Mouse (Mus musculus) gastrocnemius, postnatal 4 days (tissue): ENCODE results near the gene Gm5089. TPM values are rescaled to one million over a fixed set of nuclear protein-coding genes. Genes with fewer than 3 reads are reported as not detected.
A peak's percentile ranks its signal among the peaks of the same experiment; 100 is the strongest.

Experiments
- DNase-seq, 2 experiments: peaks; one replicate each; pipeline ENCODE4 v3.0.0; 2021 to 2022; ENCODE audit warnings: low spot score in 2 of 2, mixed read lengths in 2 of 2
- long read RNA-seq, 2 experiments: library from polyadenylated mRNA; stranded (forward); transcript quantifications; one replicate each; pipeline ENCODE4 v2.0.0; 2021
- total RNA-seq, 2 experiments: library from RNA; stranded (reverse); gene quantifications; 2 replicates each; pipeline ENCODE4 v1.2.3; 2021

Gm5089 gene
- not detected for total RNA-seq
- long read RNA-seq, experiment 1 = 0 reads
- long read RNA-seq, experiment 2 = 0 reads

DNA sequence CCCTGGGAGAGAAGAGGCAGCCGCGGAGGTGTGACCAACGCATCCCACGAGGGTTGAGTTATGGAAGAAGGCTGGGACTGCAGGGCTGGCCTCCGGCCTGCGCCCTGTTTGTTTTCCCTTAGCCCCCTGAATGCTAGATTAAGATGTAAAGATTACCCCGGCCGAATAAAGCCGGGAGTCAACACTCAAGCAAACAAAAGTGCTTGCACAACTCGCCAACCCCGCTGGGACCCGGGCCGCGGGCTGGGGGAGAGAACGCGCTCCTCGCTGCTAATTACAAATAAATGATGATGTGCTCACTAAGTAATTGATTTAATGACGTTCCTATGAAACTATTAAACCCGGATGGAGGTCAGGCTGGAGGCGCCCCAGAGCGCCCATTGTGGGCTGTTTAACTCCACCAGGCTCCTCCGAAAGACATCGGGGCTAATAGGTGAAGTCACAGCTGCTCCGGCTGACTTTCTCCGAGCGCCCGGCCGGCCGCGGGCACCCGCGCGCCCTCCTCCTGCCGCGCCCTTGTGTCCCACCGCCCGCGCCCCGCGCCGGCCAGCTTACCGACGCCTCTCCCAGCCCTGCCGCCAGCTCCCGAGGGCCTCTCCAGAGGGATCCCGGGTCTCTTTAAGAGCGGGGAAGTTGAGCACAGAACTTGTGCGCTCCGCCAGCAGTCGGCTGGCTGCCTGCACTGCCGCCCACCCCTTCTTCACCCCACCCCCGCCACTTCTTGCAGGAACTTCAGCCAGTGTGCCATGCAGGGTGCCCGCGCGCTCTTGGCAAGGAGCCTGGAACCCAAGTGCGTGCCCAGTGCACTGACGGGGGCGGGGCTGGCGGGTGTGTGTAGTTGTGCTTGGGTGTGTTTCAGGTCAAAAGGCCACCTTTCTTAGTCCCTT, at the start of gene Gm5089:
TSS of gene Gm5089 (minus strand) at position 620 of the 887 bp plus-strand sequence.
- no peak for DNase-seq

DNA sequence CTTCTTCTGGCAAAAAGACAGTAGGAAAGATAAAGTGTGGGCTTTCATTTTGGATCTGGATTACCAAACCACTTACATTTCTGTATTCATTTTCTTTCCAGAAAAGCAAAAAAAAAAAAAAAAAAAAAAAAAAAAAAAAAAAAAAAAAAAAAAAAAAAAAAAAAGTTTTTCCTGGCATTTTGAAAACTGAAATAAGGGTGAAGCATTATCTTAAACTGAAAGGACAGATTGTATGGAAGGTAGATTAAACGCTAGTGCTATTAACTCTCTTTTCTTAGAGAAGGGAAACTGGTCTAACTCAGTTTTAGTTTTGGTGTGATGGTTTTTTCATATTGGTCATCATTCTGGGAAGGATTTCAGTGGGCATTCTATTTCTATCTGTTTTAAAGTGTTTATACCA, 41.1 kb upstream of the Gm5089 start:
- DNase-seq = no peak

DNA sequence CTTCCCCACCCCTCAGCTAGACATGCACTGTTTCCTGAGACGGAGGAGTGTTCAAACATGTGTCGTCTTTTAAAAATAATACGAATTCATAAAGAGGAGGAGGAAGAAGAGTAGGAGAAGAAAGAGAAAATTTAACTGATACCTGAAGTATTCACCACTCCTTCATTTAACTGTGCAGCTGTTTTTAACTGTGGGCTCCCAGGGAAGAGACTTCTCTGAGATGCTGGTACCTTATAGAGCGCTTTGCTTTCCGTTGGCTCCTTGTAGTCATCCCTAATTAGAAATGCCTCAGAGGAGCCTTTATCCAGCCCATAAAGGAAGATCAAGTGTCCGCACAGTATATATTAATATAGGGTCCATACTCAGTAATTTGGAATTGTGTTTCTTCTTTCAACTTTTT, 40.6 kb upstream of the Gm5089 start:
- DNase-seq = no peak

DNA sequence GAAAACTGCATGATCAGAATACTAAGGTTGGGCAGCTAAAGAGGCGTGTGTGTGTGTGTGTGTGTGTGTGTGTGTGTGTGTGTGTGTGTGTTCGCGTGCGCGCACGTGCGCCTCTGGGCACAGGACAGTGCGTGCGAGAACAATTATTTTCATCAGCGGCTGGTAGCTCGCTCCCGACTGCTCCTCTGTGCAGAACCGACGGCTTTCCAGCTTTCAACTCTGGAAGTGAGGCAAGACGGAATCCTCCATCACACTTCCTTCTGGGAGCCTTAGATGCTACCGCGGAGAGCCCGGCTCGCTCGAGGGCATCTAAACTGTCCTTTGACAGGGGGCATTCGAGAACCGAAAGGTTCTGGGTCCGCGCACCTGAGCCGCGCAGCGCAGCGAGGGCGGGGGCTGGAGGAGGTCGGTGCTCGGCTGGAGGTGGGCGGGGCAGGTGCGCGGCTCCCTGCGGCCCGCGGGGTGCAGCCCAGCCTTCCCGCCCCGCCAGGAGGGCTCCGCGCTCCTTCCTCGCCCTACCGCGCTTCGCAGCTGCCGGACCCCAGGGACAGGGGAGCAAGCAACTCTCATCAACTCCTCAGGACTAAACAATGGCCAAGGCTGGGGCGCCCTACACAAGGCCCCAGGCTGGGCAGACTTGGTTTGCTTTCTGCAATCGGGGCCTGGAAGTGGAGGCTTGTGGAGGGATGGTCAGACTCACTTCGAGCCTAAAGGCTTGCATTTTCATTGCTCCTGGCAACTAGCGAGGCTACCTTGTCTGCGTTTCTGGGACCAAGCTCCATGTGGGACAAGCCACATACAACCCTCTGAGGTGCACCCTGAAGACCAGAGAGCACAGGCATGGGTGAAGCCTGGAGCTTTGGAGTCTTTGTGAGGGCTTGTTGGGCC, 39.8 kb upstream of the Gm5089 start, which contains the start of gene Gm10837:
TSS of gene Gm10837 (plus strand) at position 146 of the 888 bp plus-strand sequence.
- DNase-seq = no peak

DNA sequence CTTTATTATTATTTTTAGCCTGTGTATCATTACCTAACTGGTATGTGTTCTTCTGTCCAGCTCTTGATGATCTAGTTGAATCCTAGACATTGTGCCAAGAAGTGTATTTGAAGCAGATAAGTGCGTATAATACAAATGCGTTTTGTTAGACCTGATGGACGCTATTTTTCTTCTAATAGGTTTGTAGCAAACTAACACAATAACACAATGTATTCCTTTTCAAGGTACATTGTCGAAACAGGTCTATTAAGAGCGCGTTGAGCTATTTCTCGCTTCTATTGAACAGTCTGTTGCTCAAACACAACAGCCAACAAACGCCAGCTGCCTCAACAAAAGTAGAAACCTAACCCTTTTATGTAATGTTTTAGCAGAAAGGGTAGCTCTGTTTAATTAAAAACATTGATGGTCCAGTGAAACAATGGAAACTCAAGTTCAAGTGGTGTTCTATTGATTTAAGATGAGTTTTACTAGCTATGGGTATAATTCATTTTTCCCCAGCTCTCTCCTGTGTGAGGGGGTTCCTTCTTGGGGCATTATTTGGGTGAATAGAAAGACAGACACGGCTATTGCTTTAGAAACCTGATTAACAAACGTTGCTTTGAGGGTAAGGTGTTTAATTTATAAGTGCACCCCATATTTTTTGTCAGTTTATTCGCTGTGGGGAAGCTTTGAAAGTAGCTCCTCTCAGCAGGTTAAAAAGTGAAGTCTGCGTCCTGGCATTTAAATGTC, 38.9 kb upstream of the Gm5089 start:
- no peak for DNase-seq

DNA sequence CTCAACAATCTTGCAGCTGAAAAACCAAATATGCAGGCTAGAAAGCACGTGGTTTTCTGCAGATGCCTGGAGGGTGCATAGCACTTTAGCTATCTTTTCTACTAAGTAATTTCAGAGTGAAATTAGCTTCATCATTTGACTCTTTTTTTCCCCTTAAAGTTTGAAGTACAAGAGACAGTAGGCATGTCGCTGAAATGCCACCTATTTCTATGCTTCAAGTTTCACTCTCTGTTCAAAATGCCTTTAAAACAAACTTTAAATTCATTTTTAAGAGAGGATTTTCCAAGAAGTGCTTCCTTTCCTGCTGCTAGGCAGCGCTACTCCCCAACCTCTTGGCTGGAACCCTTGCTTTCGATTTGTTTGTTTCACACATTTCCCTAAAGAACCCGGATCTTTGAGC, 38.1 kb upstream of the Gm5089 start:
- no peak for DNase-seq

- DNase-seq = no peak
Measured at GRCm38 (mm10) chr14:122487366-122487765, 36.5 kb upstream of the Gm5089 start.

DNA sequence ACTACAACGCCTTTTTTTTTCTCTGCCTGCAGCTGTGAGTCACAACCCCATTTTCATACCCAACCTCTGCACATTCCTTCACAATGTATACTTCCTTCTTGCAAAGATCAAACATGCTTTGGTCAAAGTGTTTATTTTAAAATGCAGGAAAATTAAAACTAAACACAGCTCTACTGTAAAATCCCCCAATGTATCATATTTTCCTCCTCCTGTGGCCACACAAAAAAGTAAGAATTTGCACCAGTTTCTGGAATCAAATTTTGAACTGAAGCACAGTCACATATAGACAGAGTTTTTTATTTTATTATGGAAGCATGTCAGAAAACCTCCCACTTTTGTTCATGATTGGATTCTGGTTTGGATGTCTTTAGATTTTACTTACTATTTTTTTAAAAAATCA, 35.7 kb upstream of the Gm5089 start:
- DNase-seq = no peak

- peak in 1 of 2 experiments; percentile 6 for DNase-seq
Measured at GRCm38 (mm10) chr14:122485635-122486181, 34.8 kb upstream of the Gm5089 start.

- DNase-seq = peak in 1 of 2 experiments; percentile 5
Measured at GRCm38 (mm10) chr14:122484844-122485551, 34.1 kb upstream of the Gm5089 start.

GRCm38 (mm10) chr14:122484458-122484843, 33.5 kb upstream of the Gm5089 start:
- no peak for DNase-seq

DNA sequence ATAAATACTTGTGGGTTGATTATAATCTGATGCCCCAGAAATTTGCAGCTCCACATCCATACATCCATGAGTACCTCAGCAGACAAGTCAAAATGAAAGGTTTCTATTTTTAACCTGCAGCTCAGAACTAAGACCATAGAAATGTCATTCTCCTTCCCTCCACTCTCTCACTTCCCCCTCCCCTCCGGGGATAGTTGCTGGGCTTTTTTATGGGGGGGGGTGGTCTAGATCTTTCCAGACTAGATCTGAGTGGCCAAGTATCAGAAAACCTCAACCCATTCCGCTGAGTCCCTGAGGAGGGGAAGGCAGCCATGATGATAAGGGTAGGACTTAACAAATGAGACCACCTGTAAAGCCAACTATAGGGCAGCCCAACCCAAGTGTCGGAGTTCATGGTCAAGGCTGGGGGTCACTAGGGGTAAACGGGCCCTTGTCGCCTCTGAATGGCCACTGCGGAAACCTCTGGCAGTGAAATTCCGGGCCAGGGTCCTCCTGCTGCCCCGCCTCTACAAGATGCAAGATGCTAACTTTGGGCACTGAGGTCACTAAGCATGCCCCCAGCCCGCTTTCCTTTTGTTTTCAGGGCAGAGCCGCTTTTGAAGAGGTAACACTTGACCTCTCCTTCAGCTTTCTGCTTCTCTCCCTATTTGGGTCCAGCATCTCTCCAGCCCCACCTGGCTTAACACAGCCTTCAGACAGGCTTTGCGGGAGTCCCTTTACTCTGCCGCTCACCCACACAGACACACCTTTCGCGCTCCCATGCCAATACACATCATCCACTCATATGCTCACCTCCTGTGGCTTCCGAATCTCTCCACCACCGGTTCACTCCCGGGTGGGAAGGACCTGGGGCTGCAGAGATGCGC, 32.9 kb upstream of the Gm5089 start:
- DNase-seq = no peak

GRCm38 (mm10) chr14:122483024-122483385, 32.1 kb upstream of the Gm5089 start:
- no peak for DNase-seq

DNA sequence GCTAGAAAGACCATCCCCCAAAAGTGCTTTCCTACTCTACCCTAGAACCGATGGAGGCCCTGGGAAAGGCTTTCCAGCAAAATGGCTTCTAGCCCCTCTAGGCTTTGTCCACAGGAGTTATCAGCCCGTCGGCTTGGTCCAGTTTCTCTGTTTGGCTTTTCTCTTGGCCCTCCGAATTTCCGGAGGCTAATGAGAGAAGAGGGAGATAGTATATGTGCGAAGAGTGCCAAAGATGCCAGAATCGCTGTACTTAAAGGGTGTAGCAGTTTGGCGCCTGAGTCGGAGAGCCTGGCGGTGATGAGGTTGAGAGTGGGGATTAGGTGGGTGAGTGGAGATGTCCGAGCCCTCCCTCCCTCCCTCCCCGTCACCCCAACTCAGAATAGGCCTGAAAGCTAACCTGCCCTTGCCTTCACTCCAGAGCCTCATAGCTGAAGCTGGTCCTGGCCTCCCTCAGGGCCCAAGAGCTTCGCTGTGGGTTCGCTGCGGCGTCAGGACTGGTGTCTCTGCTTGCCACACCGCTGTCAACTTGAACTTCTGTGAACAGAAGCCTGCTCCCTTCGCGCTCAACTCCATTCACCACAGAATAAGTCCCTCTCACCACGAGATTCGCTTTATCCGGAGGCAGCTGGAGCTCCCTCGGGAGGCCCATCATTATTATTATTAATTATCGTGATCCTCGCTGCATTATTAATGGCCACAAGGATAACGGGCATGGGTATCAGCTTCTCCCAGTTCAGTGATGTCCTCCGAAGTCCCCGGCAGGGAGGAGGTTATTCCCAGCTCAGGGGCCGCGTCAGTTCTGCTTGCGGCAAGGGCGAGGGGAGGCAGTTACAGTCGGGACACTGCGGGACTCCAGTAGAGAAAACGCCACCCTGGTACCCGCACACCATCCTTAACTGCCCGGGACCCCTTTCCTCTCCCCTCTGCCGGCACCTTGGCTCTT, 31.4 kb upstream of the Gm5089 start:
- DNase-seq = no peak

GRCm38 (mm10) chr14:122481181-122481580, 30.3 kb upstream of the Gm5089 start:
- DNase-seq = no peak

DNA sequence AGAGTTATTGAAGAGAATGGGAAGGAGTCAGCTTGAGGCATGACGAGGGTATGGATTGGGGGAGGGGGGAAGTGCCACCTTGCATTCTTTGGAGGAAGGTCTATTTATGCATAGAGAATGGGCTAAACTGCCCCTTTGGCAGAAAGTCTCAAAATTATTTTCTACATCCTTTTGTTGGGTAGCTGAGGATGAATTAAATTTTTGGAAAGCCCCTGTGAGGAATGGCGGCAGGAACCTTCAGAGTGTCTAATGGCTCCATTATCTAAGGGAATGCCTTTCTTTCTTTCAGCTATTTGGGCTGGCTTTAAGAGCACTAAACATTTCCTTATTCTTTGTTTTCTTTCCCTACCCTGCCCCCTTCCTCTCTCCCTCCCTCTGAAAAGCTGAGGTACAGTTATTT, 29.4 kb upstream of the Gm5089 start:
- no peak for DNase-seq

GRCm38 (mm10) chr14:122479461-122480109, 28.7 kb upstream of the Gm5089 start:
- DNase-seq = no peak

DNA sequence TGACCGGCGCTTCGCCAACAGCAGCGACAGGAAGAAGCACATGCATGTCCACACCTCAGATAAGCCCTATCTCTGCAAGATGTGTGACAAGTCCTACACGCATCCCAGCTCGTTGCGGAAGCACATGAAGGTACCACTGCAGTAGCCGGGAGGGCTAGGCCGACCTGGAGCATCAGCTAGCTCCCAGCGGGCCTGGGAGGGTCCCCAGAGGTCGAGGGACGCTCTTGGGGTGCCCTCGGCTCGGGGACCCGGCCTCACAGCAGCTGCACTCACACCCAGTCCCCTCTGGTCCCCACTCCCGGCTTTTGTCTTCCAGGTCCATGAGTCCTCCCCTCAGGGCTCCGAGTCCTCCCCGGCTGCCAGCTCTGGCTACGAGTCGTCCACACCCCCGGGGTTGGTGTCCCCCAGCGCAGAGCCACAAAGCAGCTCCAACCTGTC, 27.7 kb upstream of the Gm5089 start:
- no peak for DNase-seq
